Mouse (Mus musculus) 3T3-L1 (cell line): ENCODE measurements around the gene Olfr1201.

Experiments
- DNase-seq: peaks from one replicate; pipeline ENCODE4 v3.0.0-alpha.2; 2015; ENCODE audit warnings: low read depth, low spot score

Gene Olfr1201

DNA sequence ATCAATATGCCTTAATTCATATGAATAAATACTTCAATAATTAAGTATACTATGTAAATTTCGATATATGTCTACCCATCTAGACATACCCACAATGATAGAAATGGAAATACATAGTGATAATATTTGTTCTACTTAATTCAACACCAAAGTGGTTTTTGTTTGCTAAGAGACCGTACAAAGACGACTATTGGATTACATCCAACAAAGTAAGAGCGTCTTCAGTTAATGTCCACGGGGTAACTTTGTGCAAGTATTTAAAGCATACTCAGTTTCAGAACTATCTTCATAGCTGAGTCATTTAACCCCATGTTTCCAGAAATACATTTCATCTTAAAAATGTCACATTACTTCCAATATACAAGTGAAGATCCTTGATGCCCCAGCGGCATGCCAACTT lies at the start of gene Olfr1201:
Olfr1201 (plus strand) TSS at position 301 of the 400 bp plus-strand sequence.
- no peak for DNase-seq

DNA sequence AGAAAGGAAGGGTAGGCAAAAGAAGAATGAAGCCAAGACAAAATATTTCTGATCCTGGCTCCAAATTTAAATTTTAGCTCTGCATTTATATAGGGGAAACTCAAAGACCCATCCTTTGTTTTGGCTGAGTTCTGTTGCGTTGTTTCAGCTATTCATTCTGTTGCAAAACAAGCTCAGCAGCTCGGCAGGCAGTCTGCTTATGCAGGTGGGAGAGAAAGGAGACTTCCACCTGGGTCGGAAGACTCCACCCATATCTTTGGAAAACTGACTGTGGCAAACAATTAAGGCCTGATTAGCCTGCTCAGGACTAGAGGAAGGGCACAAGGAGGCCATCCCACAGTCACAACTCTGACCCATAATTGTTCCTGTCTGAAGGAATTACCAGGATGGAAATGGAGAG lies 49.5 kb upstream of the Olfr1201 start:
- no peak for DNase-seq

DNA sequence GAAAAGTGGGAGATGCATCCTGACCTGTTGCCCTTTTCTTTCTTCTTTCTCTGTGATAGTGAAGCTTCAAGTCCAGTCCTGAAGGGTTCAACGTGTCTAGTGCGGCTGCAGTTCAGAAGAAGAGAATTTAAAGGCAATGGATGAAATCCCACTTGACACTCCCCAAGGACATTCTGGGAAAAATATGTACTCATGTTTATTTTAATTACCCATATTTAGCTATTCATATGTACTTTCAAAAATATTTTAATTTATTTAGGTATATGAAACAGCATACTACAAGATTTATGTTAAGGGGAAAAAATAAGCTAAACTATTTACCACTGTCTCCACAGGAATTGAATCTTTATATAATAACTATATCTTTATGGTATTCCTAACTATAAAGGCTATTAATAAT lies 41.6 kb upstream of the Olfr1201 start, which contains the start of gene Olfr1198:
Olfr1198 (minus strand) TSS at position 101 of the 400 bp plus-strand sequence.
- no peak for DNase-seq

DNA sequence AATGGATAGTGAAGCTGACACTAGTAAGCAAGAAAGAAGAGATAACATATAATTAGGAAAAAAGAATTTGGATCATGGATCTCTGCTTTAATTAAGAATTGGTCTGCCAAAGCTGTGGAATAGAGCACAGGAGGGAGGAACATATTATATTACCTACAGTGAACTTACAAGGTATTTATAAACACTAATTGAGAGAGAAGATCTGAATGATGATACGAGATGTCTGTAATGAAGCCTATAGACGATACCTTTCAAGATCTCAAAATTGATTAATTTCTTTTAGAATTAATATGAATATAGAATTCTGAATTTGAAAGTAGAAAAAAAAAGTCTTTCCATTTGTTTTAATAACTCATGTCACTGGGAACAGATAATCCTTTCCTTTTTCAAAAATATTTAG lies 32.5 kb upstream of the Olfr1201 start, which contains the start of gene Olfr1199:
Olfr1199 (minus strand) TSS at position 101 of the 400 bp plus-strand sequence.
- DNase-seq, result no peak

DNA sequence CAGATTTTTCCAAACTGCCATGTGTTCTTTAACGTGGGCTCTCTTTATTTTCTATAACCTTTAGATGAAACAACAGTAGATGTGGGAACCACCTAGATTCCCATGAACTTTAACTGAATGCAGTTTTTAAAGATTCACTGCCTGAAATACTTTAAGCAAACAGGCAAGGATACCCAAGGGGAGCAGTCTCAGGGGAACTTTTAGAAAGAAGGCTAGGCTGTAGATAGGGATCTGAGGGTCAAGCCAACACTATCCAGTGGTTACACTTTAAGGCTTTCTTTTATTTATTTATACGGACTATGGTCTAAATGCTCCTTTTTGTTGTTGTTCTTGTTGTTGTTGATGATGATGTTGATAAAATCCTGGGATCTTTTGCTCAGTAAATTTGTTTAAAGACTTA lies 22.4 kb upstream of the Olfr1201 start, which contains the start of gene Olfr1200:
Olfr1200 (minus strand) TSS at position 101 of the 400 bp plus-strand sequence.
- no peak for DNase-seq

DNA sequence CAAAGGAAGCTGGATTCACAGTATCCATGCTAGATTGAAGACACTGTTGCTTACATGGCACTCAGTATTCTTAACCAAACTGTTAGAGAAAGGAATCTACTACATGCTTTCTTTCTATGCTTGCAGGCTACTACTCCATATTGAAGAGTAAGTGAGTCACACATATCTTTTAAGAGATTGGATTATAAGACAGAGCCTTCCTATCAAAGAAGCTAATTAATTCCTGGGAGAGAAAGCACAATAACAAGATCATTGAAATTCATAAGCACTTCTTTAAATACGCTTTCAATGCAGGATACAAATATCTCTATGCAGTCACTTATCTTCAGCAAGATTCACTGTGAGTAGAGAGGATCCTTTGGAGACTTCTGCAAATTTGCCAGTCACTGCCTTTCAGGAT lies 21.4 kb downstream of the Olfr1201 start, which contains the start of gene Olfr1202:
Olfr1202 (plus strand) TSS at position 301 of the 400 bp plus-strand sequence.
- no peak for DNase-seq

DNA sequence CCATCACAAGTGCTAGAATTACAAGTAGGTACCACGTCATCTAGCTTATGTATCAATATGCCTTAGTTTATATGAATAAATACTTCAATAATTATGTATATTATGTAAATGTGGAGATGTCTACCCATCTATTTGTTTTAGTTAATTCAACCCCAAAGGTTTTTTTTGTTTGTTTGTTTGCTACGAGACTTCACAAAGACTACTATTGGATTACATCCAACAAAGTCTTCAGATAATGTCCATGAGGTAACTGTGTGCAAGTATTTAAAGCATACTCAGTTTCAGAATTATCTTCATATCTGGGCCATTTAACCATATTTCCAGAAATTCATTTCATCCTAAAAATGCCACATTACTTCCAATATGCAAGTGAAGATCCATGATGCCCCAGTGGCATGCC lies 36.6 kb downstream of the Olfr1201 start, which contains the start of gene Olfr1205:
Olfr1205 (plus strand) TSS at position 301 of the 400 bp plus-strand sequence.
- DNase-seq, result no peak

DNA sequence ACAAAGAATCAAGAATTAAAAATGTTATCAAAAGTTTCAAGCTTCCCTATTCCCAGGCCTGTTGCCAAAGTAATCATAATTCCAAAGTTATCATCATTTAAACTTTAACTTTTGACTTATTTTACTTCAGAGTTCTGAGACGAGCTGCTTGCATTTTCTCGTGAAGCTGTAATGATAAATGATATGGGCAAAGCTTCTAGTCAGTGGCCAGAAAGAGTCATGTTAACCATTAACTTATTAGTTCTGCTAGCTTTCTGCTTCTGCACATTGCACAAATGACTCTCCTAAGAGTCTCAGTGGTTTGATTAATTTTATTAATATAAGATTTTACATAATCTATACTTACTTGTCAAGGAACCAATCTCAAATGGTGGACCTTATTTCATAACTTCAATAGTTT lies 45.6 kb downstream of the Olfr1201 start:
- no peak for DNase-seq
